Mouse (Mus musculus) CD4-positive helper T cell, adult 2 months (primary cell): ENCODE measurements at regions not wholly inside any gene's neighbourhood (a gene's known extent, or its start where the extent isn't known, plus 50 kb on each side); places are given as distances from the start of the nearest gene placed in this dataset.

Experiments
- DNase-seq: peaks from one replicate; pipeline ENCODE4 v3.0.0-alpha.2; 2012; ENCODE audit warnings: low read depth, missing footprints, low spot score

DNA sequence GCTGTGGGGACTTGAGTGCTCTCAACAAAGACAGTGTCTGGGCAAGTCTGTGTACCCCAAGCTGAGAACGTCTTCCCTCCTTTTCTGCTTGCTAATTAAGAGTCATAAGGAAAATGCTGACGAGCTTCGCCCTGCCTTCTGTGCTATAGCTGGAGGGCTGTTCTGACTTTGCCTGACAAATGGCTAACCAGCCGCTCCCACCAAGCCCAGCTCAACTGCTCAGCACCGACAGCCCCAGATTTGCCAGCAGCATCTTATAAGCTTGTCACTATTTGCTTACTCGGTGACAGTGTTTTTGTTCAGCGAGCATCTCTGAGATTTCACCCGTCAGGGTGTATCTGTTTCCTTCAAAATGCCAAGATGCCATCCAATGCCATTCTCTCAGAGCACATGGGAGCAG, 150.6 kb upstream of the Pgrmc2 start:
- no peak for DNase-seq

DNA sequence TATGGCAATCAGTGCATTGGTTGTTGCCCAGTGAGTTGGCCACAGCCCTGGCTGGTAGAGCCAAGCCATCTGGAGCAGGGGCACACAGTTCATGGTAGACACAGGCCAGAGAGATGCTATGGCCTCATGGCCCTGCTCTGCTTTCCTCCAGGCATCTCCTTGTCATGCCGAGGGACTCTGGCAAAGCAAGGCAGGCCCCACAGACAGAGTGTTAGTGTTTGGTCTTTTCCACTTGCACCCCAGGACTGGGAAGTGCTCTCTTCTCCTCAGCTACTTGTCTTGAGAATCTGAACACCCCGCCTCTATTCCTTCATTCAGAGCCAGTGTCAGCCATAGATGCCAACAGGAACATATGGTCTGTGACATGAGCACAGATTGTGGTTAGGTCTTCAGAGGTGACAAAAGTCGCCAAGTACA, 148.1 kb upstream of the Pgrmc2 start:
- DNase-seq, result no peak

DNA sequence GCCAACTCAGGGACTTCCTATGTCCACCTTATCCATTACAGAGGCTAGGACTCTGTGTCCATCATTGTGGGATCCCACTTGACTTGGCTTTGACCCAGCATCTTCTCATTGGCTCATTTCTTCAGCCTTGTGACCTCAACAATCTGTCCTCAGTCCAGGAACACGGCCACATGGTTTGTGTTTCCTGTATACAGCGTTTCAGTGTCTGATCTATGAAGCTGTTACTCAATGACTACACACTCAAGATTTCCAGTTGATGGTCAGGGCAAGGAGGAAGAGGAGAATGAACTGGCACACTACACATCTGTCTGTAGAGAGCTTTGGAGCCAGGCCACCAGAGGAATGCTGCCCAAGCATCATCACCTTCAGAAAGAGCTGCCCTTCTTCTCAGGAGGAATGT, 146.6 kb upstream of the Pgrmc2 start:
- no peak for DNase-seq

DNA sequence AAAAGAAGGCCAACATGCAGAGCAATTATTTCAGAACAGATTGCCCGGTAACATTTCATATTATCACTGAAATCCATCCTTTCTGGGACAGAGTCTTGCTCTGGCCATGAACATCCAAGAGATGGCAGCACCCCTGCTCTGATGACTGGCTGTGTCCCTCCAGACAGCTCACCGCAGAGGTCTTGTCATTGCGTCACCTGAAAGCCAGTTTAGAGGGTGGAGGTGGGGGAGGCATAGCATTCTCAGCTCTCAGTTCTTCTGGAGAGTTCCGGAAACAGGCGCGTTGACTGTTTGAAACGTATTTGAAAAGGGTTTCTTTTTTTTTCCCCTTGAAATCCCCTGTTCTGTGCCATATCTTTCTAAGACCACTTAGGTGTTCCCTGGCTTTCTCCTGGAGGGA, 145.7 kb upstream of the Pgrmc2 start:
- DNase-seq, result peak; percentile 17

DNA sequence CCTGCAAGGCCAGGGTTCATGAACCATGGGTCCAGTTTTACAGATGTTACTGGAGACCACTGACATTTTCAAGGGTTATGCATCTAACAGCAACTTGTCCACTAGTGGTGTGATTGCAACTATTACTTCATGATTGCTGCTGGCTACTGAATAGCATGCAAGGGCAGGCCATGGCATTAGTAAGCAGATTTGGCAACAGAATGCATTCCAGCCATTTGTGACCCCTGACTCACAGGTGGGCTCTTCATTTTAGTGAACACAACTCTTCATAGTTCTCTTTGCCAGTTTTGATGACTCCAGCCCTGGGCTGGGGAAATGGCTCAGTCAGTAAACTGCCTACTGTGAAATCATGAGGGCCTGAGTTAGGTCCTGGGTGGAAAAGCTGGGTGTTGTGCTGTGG, 137.9 kb upstream of the Pgrmc2 start:
- DNase-seq, result no peak

DNA sequence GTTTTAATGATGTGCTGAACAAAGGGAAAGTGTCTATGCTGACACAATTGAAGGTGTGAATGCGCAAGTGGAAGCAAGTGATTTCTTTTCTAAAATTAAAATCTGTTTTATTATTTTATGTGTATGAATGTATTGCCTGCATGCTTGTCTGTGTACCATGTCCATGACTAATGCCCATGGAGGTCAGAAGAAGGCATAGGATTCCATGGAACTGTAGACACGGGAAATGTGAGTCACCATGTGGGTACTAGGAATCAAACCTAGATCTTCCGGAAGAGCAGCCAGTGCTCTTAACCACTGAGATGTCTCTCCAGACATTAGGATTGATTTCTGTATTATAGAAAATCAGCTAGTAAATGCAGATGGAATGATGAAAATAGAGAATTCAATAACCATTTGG, 134.9 kb upstream of the Pgrmc2 start:
- DNase-seq, result no peak

DNA sequence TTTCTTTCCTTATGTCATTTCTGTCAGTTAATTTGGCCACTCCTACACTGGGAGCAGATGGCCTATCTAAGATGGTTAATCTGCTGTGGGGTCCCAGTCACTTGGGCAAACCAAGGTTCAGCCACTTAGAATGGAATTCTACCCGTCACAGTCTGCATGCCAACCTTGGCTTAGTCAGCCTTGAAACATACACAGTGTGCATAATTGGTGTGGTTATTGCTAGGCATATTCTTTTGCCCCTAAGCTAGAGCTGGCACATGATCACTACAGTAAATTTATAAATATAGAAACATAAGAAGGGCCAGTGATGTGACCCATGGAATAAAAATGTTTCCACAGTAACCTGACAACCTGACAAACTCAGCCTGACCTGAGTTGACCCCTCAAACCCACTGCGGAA, 130.7 kb upstream of the Pgrmc2 start:
- no peak for DNase-seq

DNA sequence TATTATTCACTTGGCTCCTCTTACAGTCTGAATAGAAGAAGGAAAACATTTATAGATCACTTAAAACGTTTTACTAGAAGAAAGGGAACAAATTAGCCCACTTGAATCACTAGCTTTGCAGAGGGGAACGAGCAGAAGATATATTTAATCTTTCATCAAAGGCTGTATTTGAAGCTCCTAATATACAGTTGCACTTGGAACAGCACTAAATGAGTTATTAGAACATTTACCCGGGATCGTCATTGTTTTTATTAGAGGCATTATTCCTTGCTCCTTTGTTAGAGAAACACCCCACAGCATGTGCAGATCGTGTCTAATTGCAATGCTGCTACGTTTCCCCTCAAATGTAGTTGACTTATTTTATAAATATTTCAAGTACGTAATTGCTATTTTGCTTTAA, 127.5 kb upstream of the Pgrmc2 start:
- no peak for DNase-seq

DNA sequence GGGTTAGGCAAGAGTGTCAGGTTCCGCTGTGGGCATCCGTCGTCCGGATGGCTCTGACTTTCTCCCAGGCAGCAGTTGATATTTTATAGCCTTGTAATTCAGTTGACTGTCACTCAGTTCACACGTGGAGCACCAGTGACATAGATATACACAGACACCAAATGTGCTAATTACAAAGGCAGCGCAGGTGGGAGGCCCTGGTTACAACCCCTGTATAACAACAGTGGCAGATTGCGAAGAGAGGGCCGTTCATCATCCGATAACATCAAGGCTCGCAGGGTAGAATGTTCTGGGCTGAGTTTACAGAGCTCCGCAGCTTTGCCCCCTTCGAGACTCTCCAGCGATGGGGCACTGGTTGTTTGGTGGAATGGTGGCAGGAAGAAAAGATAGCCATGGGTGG, 120.0 kb upstream of the Pgrmc2 start:
- no peak for DNase-seq

DNA sequence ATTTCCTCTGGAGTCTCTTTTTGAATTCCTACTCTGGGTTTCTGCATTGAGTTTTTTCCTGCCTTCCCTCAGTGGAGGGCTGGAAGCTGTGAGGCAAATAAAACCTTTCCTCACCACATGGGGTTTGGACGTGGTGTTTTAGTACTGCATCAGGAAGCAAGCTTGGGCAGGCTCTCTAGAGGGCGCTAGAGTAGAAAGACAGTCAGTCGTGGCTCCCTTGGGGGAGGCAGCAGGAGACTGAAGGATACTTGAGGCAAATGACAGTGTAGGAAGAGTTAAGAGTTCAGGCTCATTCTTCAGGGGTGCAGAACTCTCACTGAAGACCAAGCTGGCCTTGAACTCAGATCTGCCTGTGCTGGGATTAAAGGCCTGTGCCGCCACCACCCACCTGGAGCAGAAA, 118.9 kb upstream of the Pgrmc2 start:
- no peak for DNase-seq

DNA sequence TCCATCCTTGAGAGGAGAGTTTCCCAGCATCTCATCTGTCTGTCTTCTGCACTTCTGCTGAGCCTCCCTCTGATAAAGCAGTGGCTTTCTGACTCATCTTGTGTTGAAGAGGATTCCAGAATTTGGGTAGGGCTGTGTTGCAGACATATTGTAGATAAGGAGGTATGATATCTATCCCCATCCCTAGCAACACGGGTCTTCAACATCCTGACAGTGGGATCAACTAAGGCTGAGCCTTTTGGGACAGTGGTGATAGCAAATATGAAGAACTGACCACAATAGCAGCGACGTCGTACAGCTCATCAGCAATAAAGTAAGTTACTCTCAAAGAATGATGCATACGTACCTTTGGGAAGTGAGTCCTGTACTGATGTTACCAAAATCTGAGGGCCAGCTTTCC, 117.2 kb upstream of the Pgrmc2 start:
- no peak for DNase-seq

DNA sequence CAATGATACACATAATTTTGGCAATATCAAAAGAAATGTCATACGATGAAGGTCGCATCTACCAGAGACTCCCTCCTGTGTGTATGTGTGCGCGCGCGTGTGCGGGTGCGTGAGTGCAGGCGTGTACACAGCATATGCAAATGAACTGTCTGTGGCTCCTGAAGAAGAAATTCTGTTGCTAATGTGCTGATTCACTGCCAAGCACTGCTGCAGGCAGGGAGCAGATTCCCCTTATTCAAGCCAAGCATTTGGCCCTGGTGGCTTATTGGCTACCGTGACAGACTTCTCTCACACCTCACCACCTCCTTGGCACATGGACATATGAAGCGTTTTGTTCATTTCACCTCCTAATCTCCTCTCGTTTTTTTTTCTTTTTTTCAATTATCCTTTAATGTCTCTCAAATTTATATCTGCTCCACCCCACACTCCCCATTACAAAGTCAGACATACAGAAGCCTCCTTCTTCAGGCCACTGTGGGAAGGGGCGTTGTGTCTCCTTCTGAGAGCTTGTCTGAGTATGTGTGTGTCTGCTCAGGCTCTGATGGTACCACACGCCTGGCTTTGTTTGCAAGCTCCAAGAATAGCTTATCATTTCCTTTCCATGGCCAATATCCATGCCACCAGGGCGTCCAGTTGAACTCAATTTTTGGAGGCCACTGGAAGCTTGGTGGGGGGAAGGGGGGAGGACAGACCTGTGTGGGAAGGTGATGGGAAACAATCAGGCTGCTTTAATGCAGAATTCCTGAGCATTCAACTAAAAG, 115.5 kb upstream of the Pgrmc2 start:
- DNase-seq, result no peak

DNA sequence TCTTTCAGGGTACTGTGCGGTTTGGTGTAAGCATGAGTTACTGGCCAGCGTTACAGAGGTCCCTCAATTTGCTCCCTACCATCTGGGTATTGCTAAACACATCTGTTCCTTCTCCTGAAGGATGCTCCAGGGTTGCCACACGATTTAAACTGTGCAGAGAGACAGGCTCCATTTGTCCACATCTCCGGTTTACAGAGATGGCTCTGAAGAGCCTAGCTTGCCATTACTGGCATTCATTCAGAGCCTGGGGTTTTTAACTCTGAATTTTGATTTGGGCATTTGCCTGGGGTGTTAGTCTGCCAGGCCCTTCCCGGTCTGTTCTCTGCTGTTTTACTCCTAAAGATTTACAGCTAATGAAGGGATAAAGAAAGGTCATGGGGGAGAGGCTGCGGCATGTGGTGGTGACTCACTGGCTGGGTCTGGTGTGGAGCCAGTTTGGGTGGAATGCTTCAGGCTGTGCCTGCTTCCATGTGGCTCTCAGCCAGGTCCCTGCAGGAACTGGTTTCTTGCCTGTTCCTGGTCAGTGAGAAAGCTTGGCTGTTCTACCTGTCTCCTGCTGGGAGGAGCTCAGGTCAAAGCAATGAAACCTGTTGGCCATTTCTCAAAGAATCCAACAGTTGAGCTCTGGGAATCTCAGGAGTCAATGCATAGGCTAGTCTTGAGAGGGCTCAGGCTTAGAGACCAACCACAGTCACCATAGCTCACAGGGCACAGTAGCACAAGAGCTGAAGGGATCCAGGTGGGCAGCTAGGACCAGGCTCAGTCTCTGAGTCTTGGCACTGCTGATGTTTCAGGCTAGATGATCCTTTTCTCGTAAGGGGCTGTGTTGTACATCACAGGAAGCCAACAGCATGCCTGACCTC, 112.5 kb upstream of the Pgrmc2 start:
- no peak for DNase-seq

DNA sequence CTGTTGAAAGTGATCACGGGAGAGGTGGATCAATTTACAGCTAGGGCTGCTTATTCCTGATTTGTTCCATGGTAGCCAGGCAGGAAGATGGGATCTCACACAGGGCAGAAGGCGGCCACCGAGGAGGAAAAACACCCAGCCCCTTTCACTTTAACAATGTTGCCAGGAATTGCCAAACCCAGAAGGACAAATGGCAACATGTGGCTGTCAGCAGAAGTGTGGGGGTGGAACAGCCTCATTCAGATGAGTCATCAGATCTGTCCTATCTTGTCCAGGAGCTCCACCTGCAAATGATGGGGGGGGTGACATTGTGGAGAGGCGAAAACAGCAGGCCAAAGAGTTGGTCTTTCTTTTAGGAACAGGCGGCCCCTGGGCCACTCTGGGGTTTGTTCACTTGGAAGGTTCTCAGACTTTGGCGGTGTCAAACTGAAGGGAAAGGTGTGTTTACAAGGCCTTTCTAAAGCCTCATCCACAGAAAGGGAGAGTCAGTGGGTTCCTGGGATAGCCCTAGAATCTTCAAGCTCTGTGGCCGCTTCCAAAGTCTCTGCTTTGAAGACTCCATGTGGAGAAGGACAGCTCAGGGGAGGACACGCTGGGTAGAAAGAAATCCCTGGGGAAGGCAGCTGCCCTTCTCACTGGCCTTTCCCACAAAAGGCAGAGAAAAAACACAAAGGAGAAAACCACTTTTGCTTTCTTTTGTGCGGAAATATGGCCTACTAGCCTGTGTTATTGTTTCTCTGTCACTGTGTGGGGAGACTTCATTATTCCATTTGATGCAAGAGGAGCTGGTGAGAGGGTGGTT, 111.7 kb upstream of the Pgrmc2 start:
- DNase-seq, result no peak

DNA sequence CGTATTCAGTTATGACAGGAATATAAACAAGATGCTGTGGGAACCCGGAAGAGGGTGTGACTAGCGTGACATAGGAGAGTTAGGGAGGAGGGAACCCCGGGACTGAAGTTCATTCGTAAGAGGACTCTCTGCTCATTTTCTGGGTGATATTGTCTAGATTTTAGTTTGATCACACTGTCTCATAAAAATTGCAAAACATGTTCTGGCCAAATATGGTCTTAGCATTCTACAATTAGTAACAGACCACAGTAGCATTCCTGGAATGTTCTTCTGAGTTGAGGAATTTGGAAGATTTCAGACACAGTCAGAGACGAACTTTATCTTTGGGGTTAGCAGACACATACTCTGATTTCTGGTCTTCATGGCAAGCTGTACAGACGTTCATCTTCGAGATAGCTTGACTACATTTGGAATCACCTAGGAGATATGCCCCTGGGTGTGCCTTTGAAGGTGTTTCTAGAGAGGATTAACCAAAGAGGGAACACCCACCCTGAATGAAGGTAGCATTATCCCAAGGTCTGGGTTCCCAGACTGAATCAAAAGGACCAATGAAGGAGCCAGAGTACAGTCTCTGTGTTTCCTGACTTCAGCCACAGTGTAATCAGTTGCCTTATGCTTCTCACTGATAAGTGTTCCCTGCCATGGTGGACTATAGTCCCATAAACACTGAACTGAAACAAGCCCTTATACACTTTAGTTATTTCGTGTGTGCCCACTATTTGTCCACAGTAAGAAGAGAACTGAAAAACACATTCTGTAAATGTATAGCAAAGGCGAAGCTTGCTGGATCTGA, 102.7 kb upstream of the Pgrmc2 start:
- DNase-seq, result no peak

DNA sequence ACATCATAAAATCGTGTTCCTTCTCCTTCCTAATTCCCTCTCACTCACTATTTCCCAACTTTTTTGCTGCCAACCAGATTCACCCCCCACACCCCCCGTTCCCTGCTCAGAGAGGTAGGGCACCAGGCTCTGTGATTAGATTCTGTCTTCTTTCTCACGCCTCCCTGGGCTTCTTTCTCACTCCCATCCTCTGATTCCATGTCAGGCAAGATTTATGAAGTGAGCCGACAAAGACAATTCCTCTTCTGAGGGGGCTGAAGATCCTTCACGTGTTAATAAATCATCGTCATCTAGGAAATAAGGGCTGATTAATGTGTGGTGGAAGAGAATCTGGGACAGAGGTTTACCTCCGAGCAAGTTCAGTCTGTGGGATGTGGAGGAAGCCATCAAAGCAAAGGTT, 101.5 kb upstream of the Pgrmc2 start:
- DNase-seq, result no peak

DNA sequence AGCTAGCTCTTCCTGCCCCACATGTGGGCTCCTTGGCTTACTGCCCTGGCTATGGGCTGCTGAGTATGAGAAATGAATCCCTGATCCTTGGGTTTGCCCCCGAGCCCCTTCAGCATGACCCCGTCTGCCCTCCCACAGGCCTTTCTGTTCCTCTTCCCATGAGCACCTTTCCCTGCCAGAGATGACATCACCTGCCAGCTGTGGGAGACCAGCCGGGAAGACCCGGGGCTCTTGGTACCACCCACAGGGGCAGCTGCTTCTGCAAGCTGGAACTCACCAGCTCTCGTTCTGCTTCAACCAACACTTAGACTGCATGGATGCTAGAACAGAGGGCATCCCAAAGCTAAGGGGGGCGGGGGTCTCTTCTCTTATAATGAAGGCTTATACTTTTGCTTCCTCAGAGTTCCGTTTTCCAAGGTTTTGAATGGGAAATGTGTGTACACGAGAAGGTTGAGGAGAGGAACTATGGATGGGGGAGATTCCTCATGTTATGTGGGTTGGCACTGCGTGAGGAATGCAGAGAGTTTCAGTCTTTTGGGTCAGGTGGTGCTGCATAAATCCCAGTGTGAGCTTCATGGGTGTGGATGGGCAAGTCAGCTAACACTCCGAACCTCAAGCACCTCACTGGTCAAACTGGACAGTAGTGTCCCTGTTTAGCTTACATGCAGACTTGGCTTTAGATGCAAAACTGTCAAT, 100.2 kb upstream of the Pgrmc2 start:
- DNase-seq, result no peak

DNA sequence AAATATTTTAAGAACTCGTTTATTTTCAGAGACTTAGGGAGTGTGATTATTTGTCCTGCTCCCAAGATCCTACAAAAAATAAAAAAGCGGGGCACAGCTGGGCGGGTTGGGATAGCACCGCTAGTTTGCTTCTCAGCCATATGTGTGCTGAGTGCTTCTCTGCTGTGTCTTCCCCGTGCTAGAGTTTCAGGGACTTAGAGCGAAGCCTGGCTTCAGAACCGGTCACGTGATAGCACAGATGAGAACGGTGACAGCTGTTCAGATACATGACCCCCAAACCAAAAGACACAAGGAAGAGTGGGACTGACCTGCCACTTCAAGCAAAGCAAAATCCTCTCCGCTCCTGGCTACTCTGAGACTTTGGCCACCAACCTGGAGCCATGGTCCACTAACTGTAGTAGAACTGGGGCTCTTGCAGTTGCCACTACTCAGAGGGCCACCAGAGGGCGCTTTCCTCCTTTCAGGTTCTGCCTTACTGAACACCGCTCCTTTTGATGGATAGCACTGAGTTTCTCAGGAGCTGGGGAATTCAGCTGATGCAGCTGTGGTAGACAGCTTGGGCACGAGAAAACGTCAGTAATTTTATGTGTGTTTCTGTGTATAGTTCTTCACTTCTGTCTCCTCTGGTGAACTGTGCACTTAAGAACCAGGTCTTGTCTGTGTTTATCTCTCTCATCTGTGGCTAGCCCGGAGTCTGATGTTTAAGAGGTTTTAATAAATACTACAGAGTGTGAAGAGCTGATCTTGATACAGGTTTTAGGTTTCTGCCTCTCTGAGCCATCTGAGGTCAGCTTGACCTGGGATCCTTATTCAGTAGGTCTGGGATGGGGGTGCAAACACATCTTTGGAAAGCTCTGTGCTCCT, 99.4 kb upstream of the Pgrmc2 start:
- DNase-seq, result peak; percentile 52

DNA sequence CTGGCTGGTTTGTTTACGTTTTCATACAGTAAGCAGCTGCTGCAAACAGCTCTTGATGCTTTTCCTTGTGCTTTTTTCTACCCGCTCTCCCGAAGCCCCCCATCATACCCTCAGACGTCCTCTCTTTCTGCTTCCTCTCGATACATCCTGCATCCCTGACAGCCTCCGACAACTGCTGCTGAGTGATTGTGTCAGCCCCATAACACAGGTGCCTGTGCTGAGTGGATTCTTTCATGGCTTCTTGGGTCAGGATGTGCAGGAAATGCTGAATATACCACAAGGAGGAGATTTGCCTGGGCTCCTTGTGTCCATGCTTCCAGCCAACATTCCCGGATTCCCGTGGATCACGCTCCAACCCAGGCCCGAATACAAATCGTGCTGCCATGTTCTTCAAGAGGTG, 98.6 kb upstream of the Pgrmc2 start:
- no peak for DNase-seq

DNA sequence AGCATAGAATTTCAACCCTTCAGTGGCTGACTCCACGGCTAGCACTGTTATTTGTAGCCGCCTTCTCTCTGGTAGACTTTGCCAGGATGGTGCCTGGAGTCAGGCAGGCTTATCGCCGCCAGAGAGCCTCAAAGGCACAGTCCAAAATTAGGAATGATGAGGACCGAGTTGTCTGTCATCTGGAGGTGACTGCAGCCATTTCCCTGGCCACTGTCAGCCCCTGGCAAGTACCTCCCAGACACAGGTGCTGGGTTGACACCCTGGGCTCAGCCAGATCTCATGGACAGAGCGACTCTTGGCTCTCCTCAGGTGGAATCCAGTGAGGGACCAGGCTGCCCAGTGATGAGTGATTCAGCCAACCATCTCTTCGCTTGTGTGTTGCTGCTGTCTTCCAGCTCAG, 98.1 kb upstream of the Pgrmc2 start:
- DNase-seq, result no peak
